Mouse (Mus musculus) adrenal gland, adult (tissue): ENCODE measurements at regions not wholly inside any gene's neighbourhood (a gene's known extent, or its start where the extent isn't known, plus 50 kb on each side); places are given as distances from the start of the nearest gene placed in this dataset.

Experiments used
- DNase-seq, 2 experiments: peaks; one replicate each; pipeline ENCODE4 v3.0.0; 2022 to 2023; ENCODE audit warnings: low spot score in 1 of 2; ENCODE audit not compliant: inconsistent age in 2 of 2

DNA sequence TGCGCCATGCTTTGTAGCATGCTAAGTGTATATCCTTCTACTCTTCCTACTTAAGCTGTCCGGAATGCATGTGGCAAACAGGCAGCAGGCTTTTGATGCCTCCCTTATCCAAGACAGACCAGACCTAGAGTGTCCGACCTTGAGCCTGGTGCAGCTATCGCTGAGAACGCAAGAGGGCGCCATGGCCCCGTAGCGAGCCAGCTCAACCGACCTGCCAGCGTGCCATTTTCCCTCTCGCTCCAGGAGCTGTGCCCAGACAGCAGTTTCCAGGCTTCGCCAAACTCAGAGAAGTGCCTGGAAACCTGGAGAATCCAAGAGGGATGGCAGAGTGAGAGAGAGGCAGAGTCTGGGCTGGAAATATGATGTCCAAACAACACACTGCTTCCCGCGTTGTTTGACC lies 155.8 kb upstream of the Gm12830 start:
- peak; percentile 80 to 94 for DNase-seq

DNA sequence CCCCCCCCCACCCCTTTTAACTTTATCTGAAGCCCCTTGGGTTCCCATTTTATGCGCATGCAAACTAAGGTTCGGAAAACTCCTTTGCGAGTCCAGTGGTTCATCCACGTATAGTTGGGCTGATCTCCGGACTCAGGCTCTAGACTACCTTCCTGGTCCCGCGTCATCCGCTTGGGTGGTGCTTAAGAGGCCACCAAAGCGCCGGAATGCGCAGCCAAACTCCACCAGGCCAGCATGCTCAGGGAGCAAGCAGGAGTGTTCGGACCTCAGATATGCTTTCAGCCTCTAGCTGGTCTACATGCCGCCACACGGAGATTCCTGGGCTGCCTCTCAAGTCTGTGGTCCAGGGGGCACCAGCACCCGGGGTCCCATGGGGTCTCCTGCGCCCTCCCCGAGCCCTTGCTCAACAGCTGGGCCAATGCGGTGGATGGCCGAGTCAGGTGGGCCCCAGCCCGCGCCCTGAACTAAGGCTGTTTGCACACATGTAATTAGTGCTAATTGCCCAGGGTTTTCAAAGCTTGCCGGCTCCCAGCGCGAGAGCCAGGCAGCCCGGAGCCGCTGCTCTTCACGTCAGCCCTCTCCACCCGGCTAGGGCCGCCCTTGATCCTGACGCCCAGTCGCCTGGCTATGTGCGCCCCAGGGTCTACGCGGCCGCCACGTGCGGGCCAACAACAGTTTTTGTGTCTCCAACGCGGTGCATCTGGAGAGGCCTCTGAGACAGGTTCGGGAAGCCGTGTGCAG lies 155.1 kb upstream of the Gm12830 start:
- no peak for DNase-seq

DNA sequence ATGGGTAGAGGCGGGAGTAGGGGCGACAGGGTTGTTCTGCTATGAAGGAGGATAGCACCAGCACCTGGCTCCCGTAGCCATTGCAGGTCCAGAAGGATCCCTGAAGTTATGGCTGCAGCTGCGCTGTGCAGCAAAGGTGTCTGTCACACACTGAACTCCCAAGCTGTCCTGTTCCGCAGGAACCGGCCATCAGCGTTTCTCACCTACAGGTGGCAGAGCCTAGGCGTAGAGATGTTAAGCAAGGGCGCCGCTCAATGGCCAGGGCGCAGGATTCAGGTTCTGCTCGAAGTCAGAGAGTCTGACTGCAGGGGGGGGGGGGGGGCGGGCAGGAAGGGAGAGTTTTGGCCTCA lies 154.6 kb upstream of the Gm12830 start:
- no peak for DNase-seq

DNA sequence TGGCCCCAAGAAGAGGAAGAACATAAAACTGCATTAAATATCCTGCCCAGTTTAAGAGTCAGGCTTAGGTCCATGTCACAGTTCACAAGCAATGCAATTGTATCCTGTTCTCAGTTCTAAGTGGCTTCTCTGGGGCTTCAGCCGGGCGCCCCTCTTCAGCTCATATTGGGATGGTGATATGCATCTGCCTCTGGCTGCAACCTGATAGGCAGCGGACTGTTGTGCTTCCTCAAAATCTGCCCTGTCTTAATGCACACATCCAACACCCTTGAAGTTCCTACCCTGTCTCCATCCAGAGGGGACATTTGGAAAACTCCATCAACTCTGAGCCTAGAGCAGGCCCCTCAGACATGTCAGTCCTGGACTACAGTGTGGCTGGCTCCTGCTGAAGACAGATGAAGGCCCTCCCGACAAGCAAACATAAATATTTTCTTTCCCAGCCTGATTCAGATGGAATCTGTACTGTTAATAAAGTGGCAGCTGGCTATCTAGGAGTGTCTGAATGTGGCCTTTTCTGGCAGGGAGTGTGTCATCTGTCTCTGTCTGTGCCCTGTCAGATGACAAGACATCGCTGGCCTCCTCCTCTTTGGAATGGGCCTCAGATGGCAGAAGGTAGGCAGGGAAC lies 149.3 kb upstream of the Gm12830 start:
- no peak for DNase-seq

DNA sequence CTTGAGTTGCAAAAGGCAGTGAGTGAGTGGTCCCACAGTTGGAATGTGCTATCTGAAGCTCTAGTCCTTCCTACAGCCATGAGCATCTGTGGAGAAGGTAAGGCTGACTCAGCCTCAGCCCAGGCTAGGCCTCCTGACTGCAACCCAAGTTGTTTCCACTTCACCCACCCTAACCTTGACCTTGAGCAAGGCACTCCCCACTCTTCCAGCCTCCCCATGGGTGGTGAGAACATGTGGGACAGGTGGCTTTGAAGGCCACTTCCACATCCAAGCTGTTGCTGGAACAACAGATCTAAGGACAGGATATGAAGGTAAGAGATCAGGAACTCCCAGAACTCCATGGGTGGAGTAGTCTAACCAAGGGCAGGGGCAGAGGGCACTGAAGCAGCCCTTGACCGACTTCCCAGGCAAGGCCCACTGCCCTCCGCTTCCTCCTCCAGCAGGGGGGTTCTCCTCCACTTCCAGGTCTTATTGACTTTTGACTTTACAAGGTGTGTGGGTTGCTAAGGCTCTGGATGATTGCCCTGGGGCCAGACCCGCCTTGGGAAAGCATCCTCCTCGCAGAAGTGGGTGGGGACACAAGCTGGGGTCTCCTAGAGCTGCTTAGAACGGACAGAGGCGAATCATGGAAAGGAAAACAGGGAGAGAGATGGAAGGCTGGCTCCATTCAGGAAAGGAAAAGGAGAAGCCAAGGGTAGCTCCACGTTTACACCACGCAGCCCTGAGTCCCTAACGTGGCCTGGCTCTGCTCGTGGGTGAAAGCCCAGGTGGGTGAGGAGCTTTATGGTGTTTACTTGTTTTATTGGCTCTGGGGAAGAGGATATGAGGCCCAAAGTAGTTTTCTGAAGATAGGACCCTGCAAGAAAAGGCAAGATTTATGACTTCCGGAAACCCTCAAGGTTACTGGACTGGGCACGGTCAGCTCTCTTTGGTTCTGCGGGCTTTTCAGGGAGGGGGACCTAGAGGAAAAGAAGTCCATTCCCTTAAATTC lies 144.3 kb upstream of the Gm12830 start:
- DNase-seq: no peak

DNA sequence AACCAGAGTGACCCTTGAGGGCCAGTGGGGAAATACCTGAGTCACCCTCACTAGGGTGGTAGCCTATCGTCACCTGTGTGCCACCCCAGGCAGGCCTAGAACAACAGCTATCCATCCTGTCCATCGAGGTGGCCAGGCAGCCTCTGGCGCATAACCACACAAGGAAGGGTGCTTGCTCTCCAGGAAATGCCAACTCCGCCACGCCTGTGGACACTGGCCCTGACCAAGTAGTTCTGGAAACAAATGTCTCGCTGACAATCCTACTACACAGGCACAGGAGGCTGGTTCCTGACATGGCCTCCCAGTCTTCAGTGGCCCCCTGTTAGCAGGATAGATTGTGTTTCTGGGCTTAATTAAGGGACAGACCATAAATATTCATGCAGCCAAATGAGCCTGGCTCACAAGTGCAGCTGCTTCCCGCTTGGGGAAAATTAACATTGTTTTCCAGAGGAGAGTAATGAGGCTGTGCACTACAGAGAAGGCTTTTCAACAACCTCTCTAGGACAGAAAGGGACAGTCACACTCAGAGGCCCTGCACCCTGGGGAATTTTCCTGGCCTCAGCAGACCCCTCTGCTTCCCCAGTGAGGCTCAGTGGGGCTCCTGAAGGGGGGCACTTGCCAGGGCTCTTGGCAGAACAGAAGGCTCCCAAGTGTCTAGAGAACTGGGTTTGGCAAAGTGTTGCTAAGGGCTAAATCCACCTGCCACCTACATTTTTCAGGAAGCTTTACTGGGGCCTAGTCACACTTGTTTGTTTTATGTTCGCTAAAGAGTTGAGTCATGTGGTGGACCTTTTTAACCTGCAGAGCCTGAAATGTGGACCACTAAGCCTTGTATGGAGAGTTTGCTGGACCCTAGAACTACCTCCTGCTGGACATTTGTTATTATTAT lies 143.2 kb upstream of the Gm12830 start:
- DNase-seq: no peak

DNA sequence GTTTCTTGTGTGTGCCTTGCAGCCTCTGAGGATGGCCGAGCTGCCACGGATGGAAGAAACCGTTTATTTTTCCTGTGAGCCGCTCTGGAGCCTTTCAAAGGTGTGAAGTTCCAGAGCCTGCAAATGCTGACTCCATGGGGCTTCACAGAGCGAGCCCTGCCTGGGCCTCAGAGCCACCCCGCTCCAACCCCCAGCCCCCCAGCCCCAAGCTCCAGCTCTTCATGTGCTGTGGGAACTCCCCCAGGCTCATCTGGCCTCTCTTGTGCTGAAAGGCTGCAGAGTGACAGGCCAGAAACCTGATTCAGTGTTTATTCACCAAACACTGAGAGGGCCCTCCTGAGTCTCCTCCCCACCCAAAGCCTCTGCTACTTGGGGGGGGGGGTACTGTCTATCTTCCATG lies 141.2 kb upstream of the Gm12830 start:
- no peak for DNase-seq

DNA sequence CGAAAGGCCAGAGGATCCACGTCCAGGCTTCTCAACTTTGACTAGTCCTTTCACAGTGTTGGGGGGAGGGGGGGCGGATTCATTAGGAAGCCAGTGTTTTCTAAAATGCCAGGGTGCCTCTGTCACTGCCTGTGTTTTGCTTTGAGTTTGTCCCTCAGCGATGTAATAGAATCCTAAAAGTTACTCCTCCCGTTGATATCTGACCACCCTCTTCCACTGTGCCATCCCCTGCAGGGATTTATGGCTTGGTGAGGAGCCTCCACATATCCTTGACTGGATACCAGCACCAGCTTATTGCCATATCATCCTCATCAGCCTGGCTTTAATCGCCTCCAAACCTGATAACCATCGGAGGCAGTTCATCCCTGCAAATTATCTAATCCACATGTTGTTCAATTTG lies 138.6 kb upstream of the Gm12830 start:
- no peak for DNase-seq

DNA sequence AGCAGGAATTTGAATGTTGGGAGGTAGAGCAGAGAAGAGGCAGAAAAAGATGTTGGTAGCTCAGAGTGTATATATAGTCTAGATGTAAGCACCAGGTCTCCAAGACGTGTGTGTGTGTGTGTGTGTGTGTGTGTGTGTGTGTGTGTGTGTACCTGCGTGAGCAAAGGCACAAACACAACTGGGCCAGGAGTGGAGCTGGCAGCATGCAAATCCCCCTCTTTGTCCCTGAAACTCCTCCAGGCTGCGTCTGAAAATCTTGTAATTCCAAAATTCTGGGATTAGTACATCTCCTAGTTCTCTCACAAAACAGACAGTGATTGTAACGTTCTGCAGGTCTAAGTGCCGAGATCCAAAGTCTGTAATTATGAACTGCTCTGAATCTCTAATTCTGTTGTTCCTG lies 137.8 kb upstream of the Gm12830 start:
- DNase-seq: no peak

DNA sequence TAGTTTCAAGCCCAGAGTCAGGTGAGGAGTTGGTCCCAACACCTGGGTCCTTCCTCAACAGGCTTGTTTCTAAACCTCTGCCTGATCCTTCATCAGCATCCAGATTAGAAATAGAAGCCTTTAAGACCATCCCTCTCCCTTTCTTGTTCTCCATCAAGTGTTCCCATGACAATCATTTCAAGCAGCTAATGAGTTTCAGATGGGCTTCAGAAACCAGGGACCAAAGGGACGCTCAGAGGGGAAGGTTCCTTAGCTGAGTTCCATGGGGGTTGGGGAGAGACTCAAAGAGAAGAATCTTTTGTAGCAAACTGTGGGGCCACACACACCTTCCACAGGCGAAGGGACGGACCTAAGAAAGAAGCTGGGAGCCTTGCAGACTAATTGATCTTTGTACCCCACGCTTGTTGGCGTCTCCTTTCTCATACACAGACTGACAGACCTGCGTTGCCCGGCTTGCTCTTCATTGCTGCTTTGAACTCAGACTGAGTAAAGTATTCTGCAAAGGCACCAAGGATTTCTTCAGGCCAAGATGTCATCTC lies 136.6 kb upstream of the Gm12830 start:
- no peak for DNase-seq

DNA sequence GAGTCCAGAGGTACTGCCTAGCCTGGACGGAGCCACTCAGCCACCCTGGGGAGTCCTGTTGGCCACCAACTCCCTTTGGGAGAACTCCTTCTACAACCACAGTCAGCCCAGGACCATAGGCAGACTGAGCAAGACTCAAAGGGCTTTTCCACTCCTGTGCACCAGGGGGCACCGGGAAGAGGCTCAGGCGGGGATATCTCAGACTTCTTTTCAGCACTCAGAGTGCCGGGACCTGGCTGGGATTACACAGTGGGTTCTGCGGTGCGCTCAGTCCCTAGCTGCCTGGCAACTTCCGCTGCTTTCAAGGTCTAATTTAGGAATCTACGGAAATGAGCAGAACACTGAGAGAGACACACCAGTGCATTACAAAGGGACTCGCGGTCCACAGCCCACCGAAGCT lies 136.1 kb upstream of the Gm12830 start:
- peak; percentile 23 to 61 for DNase-seq

DNA sequence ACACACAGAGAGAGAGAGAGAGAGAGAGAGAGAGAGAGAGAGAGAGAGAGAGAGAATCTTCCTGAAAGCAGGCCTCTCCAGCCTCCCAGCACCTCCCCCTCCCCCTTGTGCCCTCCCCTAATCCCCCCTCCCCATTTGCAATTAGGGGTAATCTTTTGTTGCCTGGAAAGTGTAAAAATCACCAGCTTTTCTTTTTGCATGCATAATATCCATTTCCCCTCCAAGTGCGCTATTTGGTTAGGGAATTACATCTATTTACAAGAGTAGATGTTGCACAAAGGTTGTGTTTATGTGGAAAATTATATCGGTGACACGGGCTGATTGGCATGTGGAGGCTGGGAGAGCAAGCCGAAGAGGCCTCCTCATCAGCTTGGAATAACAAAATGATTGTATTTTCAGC lies 135.4 kb upstream of the Gm12830 start:
- DNase-seq: no peak

DNA sequence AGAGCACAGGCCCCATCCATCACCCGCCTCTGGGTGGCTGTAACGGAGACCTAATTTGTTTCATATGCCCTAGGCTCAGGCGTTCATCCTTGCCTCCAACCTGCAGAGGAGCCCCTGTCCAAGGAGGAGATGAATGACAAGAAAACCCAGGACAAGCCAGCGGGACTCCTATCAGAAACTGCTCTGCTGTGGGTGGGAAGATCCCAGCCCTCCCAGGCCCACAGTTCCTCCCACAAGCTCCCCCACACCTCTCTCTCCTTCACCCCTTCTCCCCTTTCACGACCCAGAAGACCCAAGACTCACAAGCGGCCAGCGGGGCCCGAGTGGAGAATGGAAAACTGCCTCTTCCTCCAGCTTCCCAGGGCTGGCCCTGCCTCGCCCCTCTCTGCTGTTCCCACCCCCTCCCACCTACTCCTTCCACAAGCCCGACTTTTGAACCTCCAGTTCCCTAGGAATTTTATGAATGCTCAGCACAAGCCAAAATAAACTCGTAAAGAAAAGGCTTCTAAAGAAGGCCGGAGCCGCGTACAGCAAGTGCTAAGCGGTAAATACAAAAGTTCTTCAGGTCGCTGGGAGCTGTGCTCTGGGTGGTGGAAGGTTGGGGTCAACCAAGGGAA lies 133.1 kb upstream of the Gm12830 start:
- peak in 1 of 2 experiments; percentile 27 for DNase-seq

DNA sequence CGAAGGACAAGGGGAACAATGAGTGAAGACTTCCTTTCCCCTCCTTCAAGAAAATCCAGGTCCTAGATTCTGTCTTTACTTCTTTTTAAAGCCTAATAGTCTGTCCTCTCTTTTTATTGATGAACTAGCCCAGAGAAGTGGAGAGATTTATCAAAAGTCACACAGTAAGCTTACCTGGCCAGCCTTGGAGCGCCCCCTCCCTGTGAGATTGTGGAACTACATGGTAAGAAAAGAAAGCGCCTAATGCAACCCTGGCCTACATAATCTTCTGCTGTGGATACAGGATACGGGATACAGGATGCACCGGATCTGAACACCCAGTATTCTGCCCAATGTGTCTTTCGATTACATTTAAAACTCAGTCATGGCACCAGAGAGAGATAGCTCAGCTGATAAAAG lies 132.6 kb upstream of the Gm12830 start:
- DNase-seq: peak in 1 of 2 experiments; percentile 47

DNA sequence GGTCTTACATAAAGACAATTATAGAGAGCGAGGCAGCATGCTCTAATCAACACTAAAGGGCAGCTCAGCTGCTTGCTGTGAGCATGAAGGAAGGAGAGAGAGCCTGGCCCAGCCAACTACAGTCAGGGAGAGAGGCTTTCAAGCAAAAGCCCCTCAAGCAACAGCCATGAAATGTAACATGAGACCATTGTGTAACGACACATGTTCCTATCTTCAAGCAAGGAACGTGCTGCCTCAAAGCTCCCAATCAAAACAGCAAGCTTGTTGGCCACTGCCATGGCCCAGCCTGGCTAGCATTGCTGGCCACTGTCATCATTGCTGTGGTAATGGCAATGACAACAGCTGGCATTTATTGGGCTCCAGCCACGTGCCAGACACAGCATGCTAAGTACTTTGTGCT lies 115.9 kb upstream of the Gm12830 start:
- DNase-seq: no peak

DNA sequence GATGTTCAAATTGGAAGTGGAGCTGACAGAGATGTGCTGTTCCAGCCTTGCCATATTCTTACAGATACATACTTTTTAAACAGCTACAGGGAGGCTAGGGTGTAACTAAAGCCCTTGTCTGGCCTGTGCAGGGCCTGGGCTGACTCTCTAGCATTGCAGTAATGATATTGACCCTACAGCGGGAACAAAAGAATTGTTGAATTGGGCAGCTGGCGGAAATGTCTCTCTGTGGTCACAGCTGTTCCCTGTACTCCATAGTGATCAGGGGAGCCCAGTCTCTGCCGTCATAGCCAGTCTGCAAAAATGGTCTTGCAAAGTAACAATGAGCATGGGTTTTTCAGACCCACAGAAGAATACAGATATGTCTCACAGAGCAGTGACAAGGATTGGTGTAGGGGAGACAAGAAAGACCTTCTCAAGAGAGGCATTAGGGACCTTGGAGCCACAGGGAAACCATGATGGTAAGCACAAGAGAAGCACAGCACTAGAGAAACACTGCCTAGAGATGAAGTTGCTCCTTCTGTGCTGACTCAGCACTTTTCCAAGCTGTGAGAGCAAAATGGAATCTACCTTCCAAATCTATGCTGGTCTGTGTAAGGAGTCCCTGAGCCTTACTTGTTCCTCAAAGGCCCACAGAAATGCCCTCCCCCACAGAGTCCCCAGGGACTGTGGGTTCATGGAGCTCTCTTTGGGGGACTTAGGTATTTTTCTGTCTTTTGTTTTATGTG lies 111.2 kb upstream of the Gm12830 start:
- no peak for DNase-seq

DNA sequence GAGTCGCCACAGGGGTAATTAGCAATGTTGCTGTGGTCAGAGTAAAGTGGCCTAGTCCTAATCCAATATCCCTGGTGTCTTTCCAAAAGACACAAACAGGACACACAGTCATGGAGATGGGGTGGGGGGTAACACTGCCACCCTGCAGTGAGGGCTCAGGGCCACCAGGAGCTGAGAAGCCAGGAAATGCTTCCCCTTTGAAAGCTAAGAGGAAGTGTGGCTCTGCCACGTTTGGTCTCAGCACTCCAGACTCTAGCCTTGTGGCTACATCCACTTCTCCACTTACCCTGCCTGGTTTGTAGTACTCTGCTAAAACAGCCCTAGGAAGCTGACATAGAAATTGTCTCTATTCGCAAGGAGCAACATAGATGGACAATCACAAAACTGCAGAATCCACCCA lies 110.4 kb upstream of the Gm12830 start:
- no peak for DNase-seq

DNA sequence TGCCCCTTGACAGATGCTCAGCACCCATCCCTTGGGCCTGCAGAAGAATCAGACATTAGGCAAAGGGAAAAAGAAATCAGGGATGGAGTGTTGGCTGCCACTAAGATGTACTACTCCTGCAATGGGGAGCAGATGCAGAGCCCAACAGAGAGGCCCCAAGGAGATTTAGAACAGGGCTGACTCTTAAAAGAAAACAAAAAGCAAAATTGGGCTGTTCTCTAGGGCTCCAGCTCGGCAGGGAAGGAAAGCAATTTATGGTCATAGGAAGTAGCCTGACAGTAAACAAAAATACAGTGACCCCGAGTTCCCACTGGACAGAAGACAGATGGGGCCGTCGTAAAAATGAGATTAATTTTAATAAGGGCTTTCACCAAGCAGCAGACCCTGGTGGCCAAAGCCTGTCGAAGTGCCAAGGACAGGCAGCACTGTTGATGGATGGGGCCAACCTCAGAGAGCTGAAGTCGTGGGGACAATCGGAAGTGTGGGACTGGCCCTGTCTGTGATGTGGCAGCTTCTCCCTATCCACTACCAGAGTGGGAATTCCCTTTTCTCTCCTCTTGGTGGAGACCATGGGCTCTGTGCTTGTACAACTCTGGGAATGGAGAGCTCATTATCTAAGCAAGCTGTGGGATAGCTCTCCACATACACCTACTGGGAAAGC lies 109.4 kb upstream of the Gm12830 start:
- peak; percentile 18 to 39 for DNase-seq
